Mouse (Mus musculus) brain, embryonic 18.5 days (tissue): ENCODE measurements around the gene Pfkfb3.

Source experiments
- DNase-seq: peaks from one replicate; pipeline ENCODE4 v3.0.0-alpha.2; 2012; ENCODE audit warnings: low read depth, low spot score

Gene Pfkfb3

GRCm38 (mm10) chr2:11502255-11502765 lies 51.6 kb downstream of the Pfkfb3 start:
- DNase-seq, result no peak

- DNase-seq, result peak; percentile 85
Observed at GRCm38 (mm10) chr2:11501301-11502254, 52.3 kb downstream of the Pfkfb3 start.

DNA sequence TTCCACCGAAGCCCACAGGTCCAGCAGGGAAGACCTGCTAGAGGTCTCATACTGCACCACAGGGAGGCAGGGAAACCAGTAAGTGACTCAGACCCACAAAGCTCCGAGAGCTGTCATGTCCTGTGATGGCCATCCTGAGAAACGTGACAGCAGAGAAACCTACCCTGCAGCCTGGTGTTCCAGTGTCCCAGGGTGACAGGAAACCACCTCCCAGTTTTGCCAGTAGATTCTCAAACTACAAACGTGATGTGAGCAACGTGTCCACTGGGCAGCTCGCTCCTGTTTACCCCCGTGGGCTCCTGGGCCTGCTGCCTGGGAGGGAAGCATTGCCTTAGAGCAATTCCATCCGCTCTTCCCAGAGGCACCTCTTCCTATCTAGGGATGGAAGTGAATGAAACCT lies 53.2 kb downstream of the Pfkfb3 start:
- DNase-seq, result no peak

DNA sequence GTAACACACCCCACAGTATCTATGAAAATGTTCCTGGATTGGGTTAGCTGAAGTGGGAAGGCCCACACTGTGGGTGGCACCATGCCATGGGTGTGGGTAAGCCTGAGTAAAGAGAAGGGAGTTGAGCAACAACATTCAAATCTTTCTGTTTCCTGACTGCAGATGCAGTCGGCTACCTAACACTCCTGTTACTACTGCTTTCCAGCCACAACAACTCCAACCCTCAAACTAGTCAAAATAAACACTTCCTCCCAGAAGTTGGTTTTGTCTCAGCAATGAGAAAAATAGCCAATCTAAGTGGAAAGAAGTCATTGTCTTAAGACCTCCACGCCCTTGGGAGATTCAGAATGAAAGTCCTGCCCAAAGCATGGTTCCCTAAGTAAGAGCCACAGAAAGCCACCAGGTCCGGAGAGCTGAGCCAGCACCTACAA lies 57.3 kb downstream of the Pfkfb3 start:
- no peak for DNase-seq

- DNase-seq, result no peak
Observed at GRCm38 (mm10) chr2:11494841-11495255, 59.0 kb downstream of the Pfkfb3 start.

GRCm38 (mm10) chr2:11492855-11493254 lies 61.0 kb downstream of the Pfkfb3 start:
- DNase-seq, result no peak

GRCm38 (mm10) chr2:11491471-11491870 lies 62.4 kb downstream of the Pfkfb3 start:
- DNase-seq, result no peak

DNA sequence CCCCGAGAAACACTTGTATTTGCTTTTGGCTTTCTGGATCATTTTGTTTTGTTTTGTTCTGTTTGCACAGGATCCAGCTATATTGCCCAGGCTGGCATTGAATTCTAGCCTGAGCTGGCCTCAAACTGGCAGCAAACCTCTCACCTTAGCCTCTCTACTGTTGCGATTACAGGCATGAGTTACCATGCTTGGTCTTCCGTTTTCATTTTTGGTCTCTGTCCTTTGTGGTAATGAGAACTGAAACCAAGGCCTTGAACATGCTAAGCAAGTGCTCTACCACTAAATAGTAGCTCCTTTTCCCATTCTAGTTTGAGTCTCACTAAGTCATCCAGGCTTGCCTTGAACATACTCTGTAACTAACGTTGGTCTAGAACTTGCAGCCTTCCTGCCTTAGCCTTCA lies 63.3 kb downstream of the Pfkfb3 start:
- DNase-seq, result no peak

DNA sequence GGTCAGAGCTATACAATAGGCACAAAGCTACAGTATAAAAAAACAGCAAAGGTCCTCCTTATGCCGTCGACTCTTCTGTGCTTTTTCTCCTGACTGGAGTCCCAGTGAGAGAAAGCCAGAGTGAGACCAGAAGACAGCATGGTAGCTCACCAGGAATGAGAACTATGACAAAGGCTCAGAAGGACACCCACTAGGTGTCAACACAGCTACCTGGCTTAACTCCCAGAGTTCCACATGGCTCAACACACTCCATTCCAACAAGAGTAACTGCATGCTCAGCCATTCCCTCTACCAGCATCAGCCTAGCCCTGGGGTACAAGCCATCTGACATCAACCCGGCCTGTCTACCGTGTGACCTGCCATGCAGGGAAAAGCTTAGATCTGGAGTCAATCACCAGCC lies 70.7 kb downstream of the Pfkfb3 start:
- DNase-seq, result no peak

- no peak for DNase-seq
Observed at GRCm38 (mm10) chr2:11482364-11482763, 71.5 kb downstream of the Pfkfb3 start.

DNA sequence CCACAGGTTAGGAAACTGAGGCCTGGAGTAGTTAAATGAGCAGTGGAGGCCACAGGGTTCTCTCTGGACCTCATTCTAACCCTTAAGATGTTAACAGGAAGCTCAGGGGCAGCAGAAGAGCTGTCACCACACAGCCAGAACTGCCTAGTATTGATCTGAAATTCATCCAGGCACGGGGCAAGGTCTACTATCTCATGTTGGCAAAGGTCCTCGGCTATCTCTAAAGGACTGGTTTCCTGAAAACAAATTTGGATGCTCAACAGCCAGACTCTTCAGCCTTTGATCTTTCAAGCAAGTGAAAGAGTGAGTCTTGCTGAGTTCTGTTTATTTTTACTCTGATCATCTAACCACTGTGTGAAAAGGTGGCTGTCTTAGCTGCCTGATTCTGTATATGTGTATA lies 74.9 kb downstream of the Pfkfb3 start:
- DNase-seq, result no peak

DNA sequence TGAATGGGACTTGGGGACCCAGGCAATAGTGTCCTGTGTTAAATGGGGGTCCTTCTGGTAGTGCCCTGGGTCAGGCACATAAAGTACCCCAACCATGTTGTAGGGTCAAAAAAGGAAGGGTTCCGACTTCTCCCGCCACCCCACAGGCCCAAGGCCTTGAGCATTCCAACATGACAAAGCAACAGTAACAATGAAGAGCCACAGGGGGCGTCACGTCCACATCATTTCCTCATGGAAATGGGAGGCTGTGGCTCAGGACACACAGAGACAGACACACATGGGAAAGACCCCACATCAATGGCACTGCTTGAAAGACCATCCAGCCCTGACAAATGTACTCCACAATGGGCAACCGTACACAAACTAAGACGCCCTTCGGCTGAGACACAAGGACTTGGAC lies 78.6 kb downstream of the Pfkfb3 start:
- no peak for DNase-seq

GRCm38 (mm10) chr2:11464661-11465099 lies 89.2 kb downstream of the Pfkfb3 start:
- no peak for DNase-seq

GRCm38 (mm10) chr2:11460976-11461375 lies 92.9 kb downstream of the Pfkfb3 start:
- DNase-seq, result no peak

DNA sequence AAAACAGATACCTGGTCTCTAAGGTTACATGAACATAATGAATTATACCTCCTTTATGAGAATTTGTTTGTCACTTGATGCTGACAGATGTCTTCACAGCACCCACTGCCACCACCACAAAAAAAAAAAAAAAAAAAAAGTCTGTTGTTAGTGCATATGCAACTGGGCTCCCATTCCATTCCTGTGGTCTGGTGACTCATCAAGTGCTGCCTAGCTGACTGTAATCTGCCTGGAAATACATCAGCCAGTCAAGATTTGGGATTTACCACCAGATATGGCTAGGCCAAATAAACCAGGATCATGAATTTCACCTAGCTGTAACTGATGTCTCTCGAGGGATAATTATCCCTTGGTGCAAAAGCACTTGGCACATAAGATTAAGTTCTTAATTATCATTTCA lies 95.4 kb downstream of the Pfkfb3 start:
- no peak for DNase-seq

DNA sequence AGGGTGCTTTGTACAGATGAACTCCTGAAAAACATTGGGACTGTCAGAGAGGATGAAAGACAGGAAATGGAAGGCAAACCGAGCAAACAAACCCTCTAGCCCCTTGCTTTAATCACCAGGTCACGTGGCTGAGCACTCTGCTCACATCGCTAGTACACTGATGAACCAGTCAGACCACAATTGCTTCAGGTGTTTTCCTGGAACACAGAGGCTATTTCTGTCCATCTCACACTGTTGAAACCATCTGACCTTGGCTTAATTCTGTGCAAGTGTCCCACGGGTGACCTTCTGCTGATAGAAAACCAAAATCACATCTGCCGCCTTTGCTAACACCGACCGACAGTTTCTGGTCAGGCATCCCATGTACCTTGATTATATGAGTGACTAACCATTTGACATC lies 96.0 kb downstream of the Pfkfb3 start:
- DNase-seq, result no peak

DNA sequence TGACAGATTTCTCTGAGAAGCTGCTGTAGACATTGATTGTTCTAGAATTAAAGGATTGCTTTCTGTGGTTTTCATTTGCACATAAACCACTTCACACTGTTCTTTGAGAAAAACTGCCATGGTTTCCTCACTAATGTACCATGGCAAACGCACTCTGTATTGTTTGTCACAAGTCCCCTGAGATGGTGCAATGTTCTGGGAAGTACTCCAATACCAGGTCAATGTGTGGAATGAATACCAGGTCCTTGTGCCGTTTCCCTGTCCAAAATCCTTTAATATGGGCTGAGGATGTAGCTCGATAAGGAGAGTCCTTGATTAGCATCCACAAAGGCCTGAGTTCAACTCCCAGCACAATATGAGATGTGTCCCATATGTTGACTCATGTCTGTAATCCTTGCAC lies 105.2 kb downstream of the Pfkfb3 start:
- no peak for DNase-seq

GRCm38 (mm10) chr2:11447865-11448264 lies 106.0 kb downstream of the Pfkfb3 start:
- DNase-seq, result no peak

DNA sequence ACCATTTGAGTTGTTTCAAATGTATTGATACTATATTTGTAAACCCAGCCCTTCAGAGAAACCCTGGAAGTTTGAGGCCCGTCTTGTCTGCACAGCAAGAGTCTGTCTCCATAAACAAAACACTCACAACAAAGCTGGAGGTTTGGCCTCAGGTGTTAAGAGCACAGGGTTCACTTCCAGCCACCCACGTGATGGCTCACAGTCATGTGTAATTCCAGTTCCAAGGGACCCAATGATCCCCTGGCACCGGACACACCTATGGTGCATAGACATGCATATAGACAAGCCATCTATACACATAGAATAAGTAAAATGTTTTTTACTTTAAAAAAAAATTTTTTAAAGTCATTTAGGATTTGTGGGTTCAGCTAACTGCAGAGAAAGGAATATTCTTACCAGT lies 108.2 kb downstream of the Pfkfb3 start:
- no peak for DNase-seq

- no peak for DNase-seq
Observed at GRCm38 (mm10) chr2:11441864-11442263, 112.0 kb downstream of the Pfkfb3 start.

DNA sequence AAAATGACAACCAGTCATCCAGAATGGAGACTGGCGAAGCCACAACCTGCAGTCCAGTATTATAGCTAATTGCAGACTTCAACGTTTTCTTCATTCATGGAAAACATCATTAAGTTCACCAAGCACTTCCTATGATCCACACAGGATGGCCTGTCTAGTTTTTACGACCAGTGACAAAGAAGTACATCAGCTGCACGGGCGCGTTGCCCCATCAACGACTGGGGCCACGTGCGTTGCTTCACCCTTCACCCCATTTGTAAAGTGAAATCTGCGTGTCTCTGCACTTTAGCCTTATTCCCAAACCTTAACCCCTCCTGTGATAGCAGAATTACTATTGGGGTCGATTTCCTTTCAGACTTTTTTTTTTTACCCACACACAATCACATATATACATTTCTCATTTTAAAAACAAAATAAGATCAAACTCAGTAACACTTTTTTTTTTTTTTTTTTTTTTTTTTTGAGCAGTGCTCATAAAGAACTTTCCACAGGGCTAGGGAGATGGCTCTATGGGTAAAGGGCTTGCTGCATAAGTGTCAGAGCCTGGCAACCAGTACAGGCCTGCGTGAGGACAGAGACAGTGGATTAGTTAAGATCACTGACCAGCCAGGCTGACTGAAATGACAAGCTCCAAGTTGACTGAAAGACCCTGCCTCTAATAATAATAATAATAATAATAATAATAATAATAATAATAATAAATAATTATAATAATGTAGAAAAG lies 115.5 kb downstream of the Pfkfb3 start:
- no peak for DNase-seq

GRCm38 (mm10) chr2:11436353-11436752 lies 117.5 kb downstream of the Pfkfb3 start:
- DNase-seq, result no peak
